Mouse (Mus musculus) G1E (cell line): Measurements from ENCODE around the gene Sit1.

ENCODE experiments used
- CTCF ChIP-seq: IDR thresholded peaks from 2 replicates; pipeline ENCODE4 v1.5.1; 2012; ENCODE audit warnings: low read depth, low read length, inconsistent platforms, mixed read lengths
- GATA1 ChIP-seq: IDR thresholded peaks from 2 replicates; pipeline ENCODE4 v1.6.1; 2012; ENCODE audit warnings: borderline replicate concordance, low read length, inconsistent platforms, mixed read lengths
- POLR2AphosphoS5 ChIP-seq: IDR thresholded peaks from 2 replicates; pipeline ENCODE4 v1.6.1; 2012; ENCODE audit warnings: low read depth, low read length, inconsistent platforms; ENCODE audit not compliant: insufficient replicate concordance
- TAL1 ChIP-seq: conservative IDR thresholded peaks from 2 replicates; pipeline ENCODE4 v1.6.1; 2012; ENCODE audit warnings: low read depth, low read length, inconsistent platforms, mixed read lengths

DNA sequence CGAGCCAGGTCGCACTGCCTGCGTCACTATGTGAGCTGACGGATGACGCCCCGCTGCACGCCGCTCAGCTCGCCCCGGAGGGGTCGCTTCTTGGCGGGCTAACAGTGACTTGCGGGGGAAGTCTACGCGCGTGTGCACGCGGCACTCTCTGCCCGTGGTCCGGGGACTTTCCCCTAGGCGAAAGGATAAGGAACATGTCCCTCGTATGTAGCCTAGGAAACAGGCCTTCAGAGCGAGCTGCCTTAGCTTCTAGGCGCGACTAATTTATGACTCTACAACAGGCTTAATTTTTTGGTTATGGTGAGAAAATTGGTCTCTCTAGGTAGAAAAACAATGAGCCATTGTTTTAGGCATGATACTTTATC is 9.3 kb upstream of the Sit1 start, which contains the start of gene Ccdc107:
- TF ChIP-seq GATA1 (no peak), CTCF (no peak), TAL1 (no peak), POLR2AphosphoS5 (no peak)
